Mouse (Mus musculus): ENCODE results near the gene Pxt1. TPM values are rescaled to one million over a fixed set of nuclear protein-coding genes. Genes with fewer than 3 reads are reported as not detected.

Gene Pxt1
- polyA plus RNA-seq, 1 experiment from 2014 or later, result not detected

DNA sequence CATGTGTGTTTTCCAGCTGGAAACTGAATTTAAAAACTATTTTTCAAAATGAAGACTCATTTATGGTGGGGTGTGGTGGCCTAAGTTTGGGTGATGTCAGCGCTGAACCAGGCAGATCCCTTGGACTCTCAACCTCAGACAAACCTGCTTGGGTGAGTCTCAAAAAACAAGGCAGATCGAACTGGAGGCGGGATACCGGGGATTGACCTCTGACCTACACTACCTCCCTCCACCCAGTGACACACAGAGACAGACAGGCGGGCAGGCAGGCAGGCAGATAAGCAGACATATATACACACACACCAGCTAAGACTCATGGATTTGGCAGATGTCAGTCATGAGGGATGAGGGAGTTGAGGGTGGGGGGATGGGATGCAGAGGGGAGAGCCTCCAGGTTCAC lies 45.4 kb downstream of the Pxt1 start:
- in situ Hi-C loops (cut with MboI; ENCODE audit: low pct_unique_long_range_greater_than_20kb), result no loop called here
- no peak for TF ChIP-seq CTCF (IDR thresholded peaks at IDR 0.05)
- ATAC-seq (no peak), DNase-seq (ENCODE audit: low read depth, low spot score) (no peak)
- POLR2A ChIA-PET, result no interaction called here
- H3K27me3 ChIP-seq, result no peaks in the 10 kb centered on the region
- CTCF ChIA-PET, result interaction anchor here (1.0 to 1.2 kb wide), 2 partner anchors 11 to 27 kb away, joined by 3 to 4 read pairs; no protein-coding TSS in a partner anchor

GRCm38 (mm10) chr17:28897817-28898216 lies 45.8 kb downstream of the Pxt1 start:
- H3K27me3 ChIP-seq, result no peaks in the 10 kb centered on the region

DNA sequence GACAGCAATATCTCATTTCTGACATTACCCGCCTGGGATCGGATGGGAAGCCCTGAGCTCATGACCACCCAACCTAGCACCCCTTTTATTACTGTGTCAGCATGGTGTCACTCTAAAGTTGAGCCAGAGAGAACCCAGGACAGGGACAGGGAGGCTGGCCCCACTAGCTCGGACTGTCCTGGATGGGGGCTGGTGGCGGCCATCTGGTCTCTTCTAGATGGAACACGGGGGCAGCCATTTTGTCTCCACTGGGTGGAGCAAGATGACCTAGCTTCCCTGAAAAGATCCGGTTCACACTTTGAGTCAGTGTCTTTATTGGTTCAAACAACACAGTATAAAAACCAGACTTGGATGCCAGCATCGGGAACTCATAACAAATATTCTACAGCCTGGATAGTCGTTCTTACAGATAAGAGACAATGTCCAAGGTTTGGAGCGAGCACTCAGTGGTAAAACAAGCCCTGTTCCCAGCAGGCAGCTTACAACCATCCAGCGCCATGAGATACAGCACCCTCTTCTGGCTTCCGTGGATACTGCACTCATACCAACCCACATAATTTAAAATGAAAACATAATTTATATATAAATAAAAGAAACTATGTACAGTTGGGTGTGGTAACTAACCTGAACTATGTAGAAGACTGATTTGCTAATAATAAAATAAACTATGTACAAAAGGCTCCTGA lies 47.4 kb downstream of the Pxt1 start:
- ATAC-seq (no peak), DNase-seq (ENCODE audit: low read depth, low spot score) (no peak)
- peak; percentile 70 for TF ChIP-seq CTCF (IDR thresholded peaks at IDR 0.05)
- in situ Hi-C loops (cut with MboI; ENCODE audit: low pct_unique_long_range_greater_than_20kb), result no loop called here
- POLR2A ChIA-PET, result no interaction called here
- H3K27me3 ChIP-seq, result no peaks in the 10 kb centered on the region
- CTCF ChIA-PET, result interaction anchor here (0.8 to 1.2 kb wide), 2 partner anchors 16 to 134 kb away, joined by 3 to 4 read pairs; no protein-coding TSS in a partner anchor

More at GRCm38 (mm10) chr17:28897817-28898216, 45.8 kb downstream of the Pxt1 start:
- ChIA-PET POLR2A (no interaction called here), CTCF (interaction anchor here (1.0 kb wide), 1 partner anchor 11 kb away, joined by 3 read pairs; no protein-coding TSS in a partner anchor)
- in situ Hi-C loops (cut with MboI; ENCODE audit: low pct_unique_long_range_greater_than_20kb), result no loop called here
- ATAC-seq, result no peak
- TF ChIP-seq CTCF (IDR thresholded peaks at IDR 0.05), result no peak
- DNase-seq (ENCODE audit: low read depth, low spot score), result no peak

DNA sequence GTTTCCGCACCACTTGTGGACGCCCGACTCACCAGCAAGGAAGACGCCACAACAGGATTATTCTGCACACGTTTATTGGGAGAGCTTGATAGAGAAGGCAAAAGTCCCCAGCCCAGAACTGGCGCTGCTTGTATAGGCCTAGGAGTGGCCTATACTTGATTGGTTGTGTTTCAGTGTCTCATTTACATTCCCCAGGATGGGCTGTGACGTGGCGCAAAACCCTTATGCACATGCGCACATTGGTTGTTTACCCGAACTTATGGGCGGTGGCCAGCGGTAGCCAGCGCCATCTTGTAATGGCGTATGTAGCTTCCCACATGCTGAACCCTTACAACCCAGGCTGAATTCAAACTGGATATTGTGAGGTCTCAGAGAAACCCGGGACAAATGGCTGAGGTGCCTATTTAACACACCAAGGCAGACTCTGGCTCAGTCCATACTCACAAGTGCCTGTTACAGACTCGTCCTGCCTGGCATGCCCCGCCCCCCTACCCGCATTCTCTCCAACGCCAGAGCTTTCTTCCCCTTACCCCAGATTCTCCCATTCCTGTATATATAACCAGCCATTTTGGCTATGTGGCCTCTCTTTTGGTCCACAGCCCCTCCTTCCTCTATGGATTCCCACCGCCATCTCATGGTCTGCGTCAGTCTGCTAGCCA lies 48.3 kb downstream of the Pxt1 start:
- no peak for TF ChIP-seq CTCF (IDR thresholded peaks at IDR 0.05)
- POLR2A ChIA-PET, result no interaction called here
- ATAC-seq (no peak), DNase-seq (ENCODE audit: low read depth, low spot score) (no peak)
- in situ Hi-C loops (cut with MboI; ENCODE audit: low pct_unique_long_range_greater_than_20kb), result no loop called here
- H3K27me3 ChIP-seq, result no peaks in the 10 kb centered on the region
- CTCF ChIA-PET, result interaction anchor here (1.2 kb wide), 1 partner anchor 133 kb away, joined by 4 read pairs; no protein-coding TSS in a partner anchor

DNA sequence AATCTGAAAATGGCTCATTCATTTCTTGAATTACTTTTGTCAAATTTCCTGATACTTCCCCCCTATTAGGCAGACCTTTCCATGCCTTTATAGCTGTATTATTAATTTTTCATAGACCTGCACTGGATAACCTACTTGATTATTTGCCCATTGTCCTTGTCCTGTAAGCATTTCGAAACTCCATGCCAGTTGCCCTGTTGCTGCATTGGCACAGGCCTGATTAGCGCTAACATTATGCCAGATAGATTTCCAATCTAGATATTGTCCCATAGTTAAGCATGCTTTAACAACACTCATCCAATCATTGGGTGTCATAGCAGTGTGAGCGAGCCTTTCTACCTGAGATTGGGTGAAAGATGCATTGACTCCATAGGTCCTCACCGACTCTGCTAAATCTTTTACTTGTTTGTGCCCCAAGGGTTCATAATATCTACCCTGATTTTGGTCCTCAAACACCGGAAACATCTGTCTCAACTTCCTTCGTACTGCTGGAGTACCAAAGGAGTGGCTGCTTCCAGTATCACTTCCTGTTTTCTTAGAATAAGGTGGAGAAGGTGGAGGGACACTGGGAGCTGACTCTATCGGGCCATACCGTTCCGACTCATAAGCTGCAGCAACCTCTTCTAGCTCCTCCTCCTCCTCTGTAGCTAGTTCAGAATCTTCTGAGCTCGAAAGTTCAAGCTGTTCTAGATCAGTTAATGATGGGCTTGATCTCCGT lies 49.4 kb downstream of the Pxt1 start:
- no peak for TF ChIP-seq CTCF (IDR thresholded peaks at IDR 0.05)

DNA sequence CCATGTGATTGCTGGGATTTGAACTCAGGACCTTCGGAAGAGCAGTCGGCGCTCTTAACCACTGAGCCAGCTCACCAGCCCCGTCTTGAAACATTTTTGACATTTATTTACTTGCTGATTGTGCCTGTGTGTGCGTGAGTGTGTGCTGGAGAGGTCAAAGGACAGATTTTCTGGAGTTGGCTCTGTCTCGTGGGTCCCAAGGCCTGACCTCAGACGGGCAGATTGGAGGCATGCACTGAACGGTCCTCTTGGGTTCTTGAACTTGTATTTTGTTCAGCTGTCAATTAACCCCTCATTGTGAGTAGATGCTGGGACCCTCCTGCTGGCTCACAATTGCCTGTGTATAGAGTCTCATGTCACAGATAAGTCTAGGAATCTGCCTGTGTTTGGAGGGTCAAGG lies 57.4 kb downstream of the Pxt1 start:
- no peak for TF ChIP-seq CTCF (IDR thresholded peaks at IDR 0.05)
- ChIA-PET POLR2A (no interaction called here), CTCF (no interaction called here)
- no peak for ATAC-seq
- H3K27me3 ChIP-seq, result peaks cover 4% of the 10 kb centered on the region
- DNase-seq (ENCODE audit: low read depth, low spot score), result no peak
- in situ Hi-C loops (cut with MboI; ENCODE audit: low pct_unique_long_range_greater_than_20kb), result no loop called here

More for the DNA sequence above, 49.4 kb downstream of the Pxt1 start:
- no peak for ATAC-seq
- ChIA-PET CTCF (no interaction called here), POLR2A (no interaction called here)
- no peaks in the 10 kb centered on the region for H3K27me3 ChIP-seq
- no peak for DNase-seq (ENCODE audit: low read depth, low spot score)
- in situ Hi-C loops (cut with MboI; ENCODE audit: low pct_unique_long_range_greater_than_20kb), result no loop called here

DNA sequence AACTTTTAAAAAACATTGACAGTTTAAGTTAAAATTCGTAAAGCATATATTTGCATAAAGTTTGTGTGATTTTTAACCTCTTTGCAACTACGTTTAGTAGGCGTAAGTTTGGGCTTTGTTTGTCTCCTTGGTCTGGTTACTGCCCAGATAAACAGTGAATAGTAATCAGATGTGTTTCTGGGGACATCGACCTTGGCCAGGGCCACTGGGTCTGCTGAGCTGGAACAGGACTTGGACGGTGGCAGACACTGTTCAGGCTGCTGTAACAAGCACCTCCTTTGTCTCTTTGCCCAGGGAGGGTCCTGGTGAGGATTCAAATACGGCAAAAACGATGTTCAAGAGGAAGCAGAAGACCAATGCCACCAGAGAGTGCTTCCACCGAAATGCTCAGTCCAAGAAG lies 58.4 kb downstream of the Pxt1 start:
- no peak for TF ChIP-seq CTCF (IDR thresholded peaks at IDR 0.05)
- DNase-seq (ENCODE audit: low read depth, low spot score), result no peak
- POLR2A ChIA-PET, result no interaction called here
- in situ Hi-C loops (cut with MboI; ENCODE audit: low pct_unique_long_range_greater_than_20kb), result no loop called here
- H3K27me3 ChIP-seq, result peaks cover 4% of the 10 kb centered on the region
- CTCF ChIA-PET, result no interaction called here
- no peak for ATAC-seq

Other genes starting within 250 kb of the Pxt1 start
- gene AC170998.1, start 217.8 kb downstream of the Pxt1 start, polyA plus RNA-seq (2021), result 30.9 TPM
- 0.23 TPM for gene Mapk13, start 174.5 kb downstream of the Pxt1 start, polyA plus RNA-seq (2021)
- 31.4 TPM for gene Brpf3, start 142.8 kb downstream of the Pxt1 start, polyA plus RNA-seq (2021)
- not detected for gene Pnpla1, start 85.4 kb downstream of the Pxt1 start, polyA plus RNA-seq (2021)
- gene 4930539E08Rik, start 28.5 kb downstream of the Pxt1 start, polyA plus RNA-seq (2021), result 0.05 TPM
- gene Kctd20, start 8.1 kb upstream of the Pxt1 start, polyA plus RNA-seq (2021), result 38.2 TPM
- 94.5 TPM for gene Stk38, start 64.2 kb upstream of the Pxt1 start, polyA plus RNA-seq (2021)
- 187 TPM for gene Srsf3, start 88.8 kb upstream of the Pxt1 start, polyA plus RNA-seq (2021)
- gene Cdkn1a, start 147.1 kb upstream of the Pxt1 start, polyA plus RNA-seq (2021), result 29.0 TPM
- gene Rab44, start 170.3 kb upstream of the Pxt1 start, polyA plus RNA-seq (2021), result 0.04 TPM